Mouse (Mus musculus): ENCODE measurements around the gene Tbc1d8.

- TF ChIP-seq CTCF (IDR thresholded peaks at IDR 0.05; ENCODE audit: insufficient read depth, low read depth, low read length) = no peak
- TF ChIP-seq POLR2A (IDR thresholded peaks at IDR 0.05; ENCODE audit: insufficient read depth, low read depth, low read length) = no peak
These were observed 106.2 kb downstream of the Tbc1d8 start for GRCm38 (mm10) chr1:39372220-39372843.
